Mouse (Mus musculus) lung, postnatal 0 days (tissue): ENCODE data around the gene Parp14. TPM values are rescaled to one million over a fixed set of nuclear protein-coding genes. Genes with fewer than 3 reads are reported as not detected.

Experiments used
- ATAC-seq: fragments of 200-750 bp; cut with Nextera tagmentation; 2 replicates; pipeline ENCODE4 v1.8.0; 2017; ENCODE audit warnings: moderate library complexity
- DNase-seq: peaks from one replicate; pipeline ENCODE4 v3.0.0-alpha.2; 2016; ENCODE audit warnings: low spot score
- H3K27ac ChIP-seq: fragments of 300-500 bp; sonication (generic); 2 replicates; pipeline ENCODE4 v1.5.1; 2014; ENCODE audit warnings: antibody characterized with exemption, mild to moderate bottlenecking, low read length, mixed read lengths
- H3K27me3 ChIP-seq: fragments of 300-500 bp; sonication (generic); replicated peaks from 2 replicates; pipeline ENCODE4 v1.6.1; 2014; ENCODE audit warnings: low read length, mixed read lengths; ENCODE audit not compliant: insufficient read depth
- H3K36me3 ChIP-seq: fragments of 300-500 bp; sonication (generic); 2 replicates; pipeline ENCODE4 v1.6.1; 2014; ENCODE audit warnings: low read length, mixed read lengths; ENCODE audit not compliant: insufficient read depth
- H3K4me1 ChIP-seq: fragments of 300-500 bp; sonication (generic); 2 replicates; pipeline ENCODE4 v1.6.1; 2014; ENCODE audit warnings: antibody characterized with exemption, low read depth, low read length, mixed read lengths; ENCODE audit not compliant: insufficient read depth
- H3K4me2 ChIP-seq: fragments of 300-500 bp; sonication (generic); replicated peaks from 2 replicates; pipeline ENCODE4 v1.6.1; 2014; ENCODE audit warnings: low read depth, mild to moderate bottlenecking, low read length, moderate library complexity, mixed read lengths
- H3K4me3 ChIP-seq: fragments of 300-500 bp; sonication (generic); 2 replicates; pipeline ENCODE4 v1.5.1; 2014; ENCODE audit warnings: low read depth, low read length
- H3K9ac ChIP-seq: fragments of 300-500 bp; sonication (generic); replicated peaks from 2 replicates; pipeline ENCODE4 v1.6.1; 2014; ENCODE audit warnings: low read depth, mild to moderate bottlenecking
- H3K9me3 ChIP-seq: fragments of 300-500 bp; sonication (generic); 2 replicates; pipeline ENCODE4 v1.6.1; 2016; ENCODE audit warnings: low read length, mixed read lengths
- CTCF ChIP-seq: IDR thresholded peaks from 2 replicates; pipeline ENCODE4 v1.5.1; 2016; ENCODE audit warnings: antibody characterized with exemption, mild to moderate bottlenecking
- EP300 ChIP-seq: IDR thresholded peaks from 2 replicates; pipeline ENCODE4 v1.6.1; 2016; ENCODE audit warnings: antibody characterized with exemption, mild to moderate bottlenecking, control low read depth
- WGBS: fragments of 180-500 bp; shearing (Covaris S2); extraction: QIAGEN DNeasy Blood & Tissue Kit; methylation state at CpG from one replicate; pipeline ENCODE4 v1.1.7; 2014; 5-methylcytosine and 5-hydroxymethylcytosine counted together
- polyA plus RNA-seq: library from polyadenylated mRNA; unstranded; fragments of >200 nt; fragmentation: Nextera tagmentation; extraction: Ambion mirVana; gene quantifications from 2 replicates; pipeline ENCODE4 v1.2.1, GENCODE M21; 2015

Gene Parp14
- 2.9 and 3.8 TPM in 2 replicates for polyA plus RNA-seq

DNA sequence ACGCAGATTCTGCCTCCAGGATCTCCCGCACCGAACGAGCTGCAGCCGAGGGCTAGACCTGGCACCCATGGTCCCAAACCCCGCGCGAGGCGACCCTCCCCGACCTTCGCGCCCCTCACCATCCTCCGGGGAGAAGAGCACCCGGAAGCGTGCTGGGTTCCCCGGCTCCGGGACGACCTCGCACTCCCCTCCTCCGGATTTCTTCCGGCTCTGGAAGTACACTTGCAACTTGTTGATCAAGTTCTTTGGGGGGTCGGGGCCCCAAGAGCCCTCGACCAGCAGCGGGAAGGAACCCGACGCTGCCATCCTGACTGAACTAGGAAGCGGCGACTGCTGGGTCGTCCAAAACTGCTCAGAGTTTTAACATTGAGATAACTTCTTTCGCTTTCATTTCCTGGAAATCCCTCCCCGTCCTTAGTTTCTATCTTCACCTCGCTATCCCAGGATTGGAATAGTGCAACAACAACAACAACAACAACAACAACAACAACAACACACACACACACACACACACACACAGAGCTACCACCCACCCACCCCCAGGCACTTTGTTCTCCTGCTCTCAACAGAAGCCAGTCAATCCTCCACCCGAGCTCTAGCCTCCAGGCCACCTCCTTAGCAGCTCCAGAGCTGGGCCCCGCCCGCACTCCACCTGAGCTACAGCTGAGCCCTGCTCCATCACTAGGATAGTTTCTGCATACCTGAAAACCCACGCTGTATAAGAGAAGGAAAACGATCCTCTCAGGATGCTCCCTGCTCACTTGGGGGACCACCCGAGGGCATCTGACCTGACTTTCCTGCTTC lies at the start of gene Parp14:
Gene Parp14 (minus strand): TSS at position 497 of the 804 bp plus-strand sequence.
- H3K4me3 ChIP-seq = peak within 1 kb of the TSS; percentile 91
- ATAC-seq (peak; percentile 73), DNase-seq (peak; percentile 73)
- H3K4me2 ChIP-seq = peak within 1 kb of the TSS; percentile 70
- WGBS = under 1% methylated on average over 36 of the region's 38 CpGs
- peaks cover 11% of the 10 kb centered on the region for H3K4me1 ChIP-seq
- peak within 1 kb of the TSS; percentile 86 for H3K9ac ChIP-seq
- no peaks in the 10 kb centered on the region for H3K27me3 ChIP-seq
- TF ChIP-seq EP300 = no peak
- TF ChIP-seq CTCF = no peak
- H3K36me3 ChIP-seq = no peaks in the 10 kb centered on the region
- peak within 1 kb of the TSS; percentile 82 for H3K27ac ChIP-seq
- H3K9me3 ChIP-seq = no peaks in the 10 kb centered on the region

DNA sequence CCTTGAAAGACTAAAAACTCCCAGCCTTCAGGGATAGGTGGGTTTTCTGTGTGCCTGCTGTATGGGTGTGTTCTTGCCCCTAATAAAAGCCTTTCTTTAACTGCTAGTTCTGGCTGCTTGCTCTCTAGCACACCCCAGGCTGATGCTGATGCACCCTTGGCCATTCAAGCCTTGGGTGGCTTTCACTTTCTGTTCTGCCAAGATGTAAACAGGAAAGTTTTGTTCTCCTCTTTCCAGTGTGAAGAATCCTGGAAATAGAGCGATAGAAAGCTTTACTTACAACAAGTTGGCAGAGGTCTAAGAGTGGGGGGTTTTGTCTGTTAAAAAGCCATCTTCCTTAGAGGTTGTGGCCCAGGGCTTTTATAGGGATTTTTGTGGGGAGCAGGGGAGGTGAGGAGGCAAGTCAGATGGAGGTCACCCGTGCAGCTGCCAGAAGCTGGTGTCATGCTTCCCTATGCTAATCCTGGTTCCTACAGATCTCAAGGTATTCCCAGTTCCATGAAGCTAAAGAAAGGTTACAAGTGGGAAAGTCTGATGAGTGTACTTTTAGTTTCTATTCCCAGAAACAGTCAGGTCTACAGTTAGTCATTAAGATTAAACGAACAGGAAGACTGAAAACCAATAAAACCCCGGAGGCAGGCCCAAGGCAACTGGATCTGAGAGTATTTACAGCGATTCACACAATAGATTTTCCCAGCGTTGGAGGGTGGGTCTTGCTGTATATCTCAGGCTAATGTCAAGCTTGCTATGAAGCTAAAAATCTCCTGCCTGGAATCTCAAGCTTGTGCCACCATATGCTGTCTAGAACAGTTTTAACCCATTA lies 47.6 kb upstream of the Parp14 start:
- H3K36me3 ChIP-seq = no peaks in the 10 kb centered on the region
- H3K4me1 ChIP-seq = no peaks in the 10 kb centered on the region
- TF ChIP-seq EP300 = no peak
- no peak for TF ChIP-seq CTCF
- 81% methylated on average over 6 of the region's 6 CpGs for WGBS
- no peak overlapping the region for H3K4me3 ChIP-seq
- no peaks in the 10 kb centered on the region for H3K9me3 ChIP-seq
- H3K9ac ChIP-seq = no peak overlapping the region
- H3K27ac ChIP-seq = no peak overlapping the region
- DNase-seq (peak; percentile 11), ATAC-seq (no peak)
- no peak overlapping the region for H3K4me2 ChIP-seq
- H3K27me3 ChIP-seq = no peaks in the 10 kb centered on the region

DNA sequence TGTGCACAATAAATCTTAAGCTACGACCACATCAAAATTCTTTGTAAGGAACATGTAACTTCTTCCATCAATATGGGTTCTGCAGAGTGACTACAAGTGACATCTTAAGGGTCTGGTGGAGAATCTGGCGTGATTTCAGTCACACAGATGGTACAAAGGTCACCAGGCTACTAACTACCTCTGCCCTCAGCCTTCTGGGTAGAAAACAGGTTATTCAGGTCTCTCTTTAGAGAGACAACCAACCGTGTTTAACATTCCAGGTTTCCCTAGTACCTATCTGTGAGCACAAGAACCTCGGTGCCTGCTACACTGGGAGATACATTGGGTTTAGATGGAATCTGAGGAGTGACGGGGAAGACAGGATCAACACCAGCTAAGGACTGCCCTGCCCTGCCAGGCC lies 43.0 kb upstream of the Parp14 start:
- DNase-seq (no peak), ATAC-seq (no peak)
- no peaks in the 10 kb centered on the region for H3K4me1 ChIP-seq
- no peak for TF ChIP-seq CTCF
- TF ChIP-seq EP300 = no peak
- no peak overlapping the region for H3K4me3 ChIP-seq
- H3K9me3 ChIP-seq = no peaks in the 10 kb centered on the region
- no peak overlapping the region for H3K9ac ChIP-seq
- H3K4me2 ChIP-seq = no peak overlapping the region
- no peaks in the 10 kb centered on the region for H3K36me3 ChIP-seq
- no peak overlapping the region for H3K27ac ChIP-seq
- H3K27me3 ChIP-seq = no peaks in the 10 kb centered on the region
- 45% methylated on average over 5 of the region's 5 CpGs for WGBS

DNA sequence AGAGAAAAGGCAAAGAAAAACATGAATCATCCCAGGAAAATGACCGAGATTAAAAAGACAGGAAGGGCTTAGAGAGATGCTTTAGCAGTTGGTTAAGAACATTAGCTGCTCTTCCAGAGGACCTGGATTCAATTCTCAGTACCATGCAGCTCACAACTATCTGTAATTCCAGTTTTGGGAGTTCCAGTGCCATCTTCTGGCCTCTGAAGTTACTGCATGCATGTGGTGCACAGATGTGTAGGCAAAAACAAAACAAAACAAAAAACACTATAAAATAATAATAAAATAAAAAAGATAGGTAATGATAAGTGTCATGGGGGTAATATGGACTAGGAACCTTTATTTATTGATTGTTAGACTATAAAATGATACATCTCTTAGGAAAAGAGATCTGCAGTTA lies 42.2 kb upstream of the Parp14 start:
- WGBS = 70% methylated on average over 1 of the region's 1 CpGs
- DNase-seq (no peak), ATAC-seq (no peak)
- no peaks in the 10 kb centered on the region for H3K27me3 ChIP-seq
- H3K4me3 ChIP-seq = no peak overlapping the region
- H3K4me2 ChIP-seq = no peak overlapping the region
- H3K9ac ChIP-seq = no peak overlapping the region
- no peak overlapping the region for H3K27ac ChIP-seq
- H3K9me3 ChIP-seq = no peaks in the 10 kb centered on the region
- no peaks in the 10 kb centered on the region for H3K4me1 ChIP-seq
- TF ChIP-seq EP300 = no peak
- peak; percentile 56 for TF ChIP-seq CTCF
- H3K36me3 ChIP-seq = no peaks in the 10 kb centered on the region

DNA sequence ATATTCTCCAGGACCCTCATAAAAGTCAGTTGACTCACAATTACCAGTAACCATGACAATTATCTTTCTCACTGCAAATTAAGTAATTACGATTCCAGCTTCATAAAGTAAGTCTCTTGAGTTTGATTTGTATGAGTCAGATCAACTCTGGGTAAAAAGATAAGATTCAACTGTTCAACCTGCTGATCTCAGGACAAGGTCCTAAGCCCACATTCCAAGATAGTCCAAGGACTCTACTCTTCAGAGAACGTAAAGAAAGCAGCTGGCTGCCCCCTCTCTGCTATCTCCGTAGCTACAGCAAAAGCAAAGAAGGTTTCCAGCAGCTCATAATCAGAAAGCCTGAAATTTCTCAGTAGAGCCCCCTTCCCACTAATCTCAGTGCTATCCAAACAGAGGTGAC lies 40.1 kb upstream of the Parp14 start:
- ATAC-seq = no peak
- WGBS = 43% methylated on average over 3 of the region's 3 CpGs
- H3K9ac ChIP-seq = no peak overlapping the region

DNA sequence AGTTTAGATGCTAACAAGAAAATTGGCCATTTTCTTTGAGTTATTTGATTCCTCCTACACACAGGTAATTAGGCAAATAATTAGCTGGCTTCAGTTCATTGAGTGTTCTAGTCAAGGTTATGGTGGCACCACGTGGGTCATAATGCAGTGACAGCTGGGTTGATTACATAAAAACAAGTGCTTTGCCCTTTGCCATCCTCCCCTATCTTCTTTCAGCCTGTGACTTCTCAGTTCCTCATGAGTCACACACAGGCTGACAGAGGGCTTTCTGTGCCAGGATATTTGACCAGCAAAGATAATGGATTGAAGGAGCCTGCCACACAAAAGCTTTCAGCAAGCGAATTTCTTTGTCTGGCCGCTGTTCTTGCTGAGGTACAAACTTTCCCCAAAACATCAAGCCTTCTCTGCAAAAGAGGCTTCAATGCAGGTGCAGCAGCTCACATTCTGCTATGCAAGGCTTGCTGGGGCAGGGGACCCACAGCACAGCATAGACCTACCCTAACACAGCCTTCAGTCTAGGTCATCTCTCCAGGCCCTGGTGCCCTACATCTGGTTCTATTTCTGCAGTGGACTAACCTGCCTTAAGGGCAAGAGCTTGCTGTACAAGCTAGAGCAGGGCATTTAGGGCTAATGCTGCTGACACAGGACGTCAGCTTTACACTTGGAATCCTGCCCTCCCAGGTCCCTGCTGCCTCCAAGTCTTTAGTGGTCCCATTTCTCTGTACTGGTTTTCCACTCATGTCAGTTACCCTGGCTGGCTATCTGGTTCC lies 36.3 kb upstream of the Parp14 start:
- H3K27me3 ChIP-seq = no peaks in the 10 kb centered on the region
- no peak for ATAC-seq
- TF ChIP-seq CTCF (no peak), EP300 (no peak)
- 62% methylated on average over 4 of the region's 4 CpGs for WGBS
- H3K36me3 ChIP-seq = no peaks in the 10 kb centered on the region
- no peak overlapping the region for H3K9ac ChIP-seq
- no peak overlapping the region for H3K27ac ChIP-seq
- H3K9me3 ChIP-seq = no peaks in the 10 kb centered on the region
- no peak overlapping the region for H3K4me3 ChIP-seq
- H3K4me1 ChIP-seq = no peaks in the 10 kb centered on the region
- H3K4me2 ChIP-seq = no peak overlapping the region
- DNase-seq = no peak

More for the DNA sequence above, 40.1 kb upstream of the Parp14 start:
- TF ChIP-seq CTCF (no peak), EP300 (no peak)
- no peak for DNase-seq
- Histone ChIP-seq H3K4me2 (no peak overlapping the region), H3K27ac (no peak overlapping the region), H3K4me3 (no peak overlapping the region), H3K4me1 (no peaks in the 10 kb centered on the region), H3K36me3 (no peaks in the 10 kb centered on the region), H3K9me3 (no peaks in the 10 kb centered on the region), H3K27me3 (no peaks in the 10 kb centered on the region)
